Mouse (Mus musculus): Measurements from ENCODE around the gene Nxpe4.
"Not testable (repeated sequence)": the region's sequence is repeated elsewhere in the genome, so short reads cannot be mapped to it uniquely, and the experiment has no call there.

Gene Nxpe4

GRCm38 (mm10) chr9:48240431-48240830 is 78.6 kb downstream of the Nxpe4 start:
- no peak for DNase-seq (ENCODE audit: low spot score in 2 of 2)

DNA sequence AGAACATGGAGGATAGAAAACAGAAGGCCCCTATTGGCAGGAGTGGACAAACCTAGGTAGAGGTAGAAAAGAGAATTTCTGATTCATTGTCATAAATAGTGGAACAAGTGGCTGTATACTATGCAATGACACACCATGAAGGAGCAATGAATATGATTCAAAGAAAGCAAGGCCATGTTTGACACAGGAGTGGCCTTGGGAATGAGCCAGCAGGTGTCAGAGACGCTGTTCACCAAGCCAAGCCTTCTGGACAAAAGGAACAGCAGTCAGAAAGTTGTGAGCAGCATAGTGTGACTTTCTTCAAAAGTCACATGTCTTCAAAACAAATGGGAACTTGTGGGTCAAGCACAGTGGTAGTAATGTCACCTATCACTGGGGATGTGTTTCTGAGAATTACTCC is 80.0 kb downstream of the Nxpe4 start:
- DNase-seq (ENCODE audit: low spot score in 2 of 2): no peak

DNA sequence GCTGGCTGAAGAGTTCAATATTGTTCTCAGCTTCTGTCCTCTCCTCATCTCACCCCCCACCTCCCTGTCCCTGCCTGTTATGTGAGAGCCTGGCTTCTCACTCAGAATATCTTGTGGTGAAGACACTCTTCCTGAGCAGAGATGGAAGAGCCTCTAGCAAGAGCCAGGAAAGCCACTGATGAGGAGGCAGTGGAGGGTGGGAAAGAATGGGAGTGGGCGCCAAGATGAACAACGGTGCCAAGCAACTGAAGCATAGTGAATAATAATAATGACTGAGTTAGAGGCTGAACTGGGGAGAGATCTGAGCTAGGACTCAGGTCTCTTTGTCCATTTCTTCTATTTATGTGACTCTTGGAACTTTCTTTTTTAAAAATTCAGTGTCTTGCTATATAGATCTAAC is 80.9 kb downstream of the Nxpe4 start:
- no peak for DNase-seq (ENCODE audit: low spot score in 2 of 2)

DNA sequence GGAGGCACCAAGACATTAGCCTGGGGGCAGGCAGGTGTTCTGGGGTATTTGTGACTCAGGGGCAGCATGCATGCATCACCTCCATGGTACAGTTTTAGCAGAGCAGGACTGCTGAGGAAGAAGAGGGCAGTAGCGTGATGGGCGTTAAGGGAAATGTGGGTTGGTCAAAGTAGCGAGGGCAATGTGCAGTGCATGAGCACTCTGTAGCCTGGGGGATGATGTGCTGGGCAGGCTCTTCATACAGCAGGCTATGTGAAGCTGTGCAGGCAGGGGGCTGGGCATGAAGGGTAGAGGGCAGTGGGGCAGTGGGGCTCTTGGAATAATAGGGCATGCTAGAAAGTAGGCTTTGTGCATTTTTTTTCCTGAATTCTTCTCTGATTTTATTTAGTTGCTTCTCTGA is 82.4 kb downstream of the Nxpe4 start:
- DNase-seq (ENCODE audit: low spot score in 2 of 2): no peak

- no peak for DNase-seq (ENCODE audit: low spot score in 2 of 2)
These were observed 83.7 kb downstream of the Nxpe4 start for GRCm38 (mm10) chr9:48245525-48245924.

DNA sequence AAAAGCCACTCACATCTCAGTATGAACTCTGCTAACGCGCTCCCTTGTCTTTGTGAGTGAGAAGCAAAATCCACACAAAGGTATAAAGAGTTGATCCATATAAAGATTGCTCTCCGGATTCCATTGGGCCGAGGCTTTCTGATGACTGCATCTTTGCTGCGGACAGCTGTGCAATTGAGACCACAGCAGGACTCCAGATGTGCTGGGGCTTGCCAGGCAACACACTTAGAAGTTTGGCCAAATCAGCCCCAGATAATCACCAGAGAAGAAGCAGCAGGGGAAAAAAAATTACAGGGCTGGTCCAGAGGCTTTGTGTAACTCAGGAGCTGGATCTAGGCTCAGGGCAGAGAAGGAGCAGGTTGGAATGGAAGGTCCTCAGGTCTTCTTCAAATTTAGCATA is 85.5 kb downstream of the Nxpe4 start:
- no peak for DNase-seq (ENCODE audit: low spot score in 2 of 2)

GRCm38 (mm10) chr9:48252236-48252635 is 90.4 kb downstream of the Nxpe4 start:
- DNase-seq (ENCODE audit: low spot score in 2 of 2): no peak

GRCm38 (mm10) chr9:48257001-48257400 is 95.2 kb downstream of the Nxpe4 start:
- no peak for DNase-seq (ENCODE audit: low spot score in 2 of 2)

DNA sequence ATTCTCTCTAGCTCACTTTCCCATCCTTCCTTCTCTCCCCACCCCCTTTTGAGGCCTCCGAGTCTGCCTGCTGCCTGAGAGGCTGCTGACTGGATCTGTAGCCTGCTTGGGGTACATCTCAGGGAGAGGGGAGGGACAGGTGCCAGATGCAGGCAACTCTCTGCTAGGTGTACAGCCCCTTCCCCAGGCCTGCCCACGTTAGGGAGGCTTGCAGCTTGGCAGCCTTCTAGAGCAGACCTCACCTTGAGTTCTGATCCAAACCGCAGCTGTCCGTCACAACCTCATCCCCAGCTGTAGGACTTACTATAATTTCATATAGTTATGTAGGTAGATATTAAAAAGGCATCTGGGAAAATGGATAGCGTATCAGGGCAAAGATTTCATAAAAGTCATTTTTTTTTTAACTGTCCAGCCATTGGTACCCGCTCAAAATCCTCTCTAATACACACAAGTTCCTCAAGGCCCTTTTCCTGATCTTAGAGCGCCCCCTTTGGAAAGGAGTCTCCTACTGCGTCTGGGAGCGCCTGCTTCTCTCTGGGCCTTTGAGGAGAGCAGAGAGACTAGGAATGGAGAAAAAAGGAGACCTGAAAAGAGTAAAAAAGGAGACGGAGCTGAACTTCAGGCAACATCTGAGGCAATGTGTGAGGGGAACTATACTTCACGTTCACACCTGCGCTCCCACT is 96.1 kb downstream of the Nxpe4 start:
- DNase-seq (ENCODE audit: low spot score in 2 of 2): no peak

- no peak for DNase-seq (ENCODE audit: low spot score in 2 of 2)
These were observed 102.8 kb downstream of the Nxpe4 start for GRCm38 (mm10) chr9:48264616-48265015.

DNA sequence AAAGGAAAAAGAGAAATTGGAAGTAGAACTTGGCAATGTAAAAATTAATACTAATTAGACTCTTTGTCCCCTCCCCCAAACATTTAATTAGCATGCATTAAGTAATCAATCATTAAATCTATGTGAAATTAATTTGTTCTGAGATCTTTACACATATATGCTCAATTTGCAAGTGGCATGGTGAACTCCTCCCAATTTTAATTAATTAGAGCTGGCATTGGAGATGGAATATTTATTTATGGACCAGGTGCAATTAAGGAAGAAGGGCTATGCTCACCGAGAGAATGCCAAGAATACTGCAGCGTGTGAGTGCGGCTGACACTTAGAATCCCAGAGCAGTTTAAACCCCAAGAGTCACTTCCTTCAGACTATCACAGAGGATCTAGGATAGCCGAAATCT is 103.7 kb downstream of the Nxpe4 start:
- no peak for DNase-seq (ENCODE audit: low spot score in 2 of 2)

- peak; percentile 14 to 67 for DNase-seq (ENCODE audit: low spot score in 2 of 2)
These were observed 104.6 kb downstream of the Nxpe4 start for GRCm38 (mm10) chr9:48266286-48267027.

DNA sequence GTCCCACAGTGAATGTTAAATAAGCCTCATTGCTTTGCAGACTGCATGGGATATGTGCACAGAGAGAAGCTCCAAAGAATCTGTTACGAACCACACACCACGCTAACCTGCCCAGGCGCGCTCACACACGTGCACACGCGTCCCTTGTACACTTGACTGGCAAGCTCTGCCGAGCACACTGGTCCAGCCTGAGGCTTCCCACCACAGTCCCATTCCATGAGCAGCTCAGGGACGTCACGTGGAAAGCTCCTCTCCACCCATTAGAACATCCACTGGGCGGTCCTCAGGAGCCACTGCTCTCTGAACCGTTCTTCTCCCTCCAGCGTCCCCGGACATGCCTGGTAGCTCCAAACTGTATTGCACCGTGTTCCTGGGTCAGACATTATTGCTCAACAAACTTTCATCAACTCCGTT is 105.2 kb downstream of the Nxpe4 start:
- DNase-seq (ENCODE audit: low spot score in 2 of 2): peak in 1 of 2 experiments; percentile 1

DNA sequence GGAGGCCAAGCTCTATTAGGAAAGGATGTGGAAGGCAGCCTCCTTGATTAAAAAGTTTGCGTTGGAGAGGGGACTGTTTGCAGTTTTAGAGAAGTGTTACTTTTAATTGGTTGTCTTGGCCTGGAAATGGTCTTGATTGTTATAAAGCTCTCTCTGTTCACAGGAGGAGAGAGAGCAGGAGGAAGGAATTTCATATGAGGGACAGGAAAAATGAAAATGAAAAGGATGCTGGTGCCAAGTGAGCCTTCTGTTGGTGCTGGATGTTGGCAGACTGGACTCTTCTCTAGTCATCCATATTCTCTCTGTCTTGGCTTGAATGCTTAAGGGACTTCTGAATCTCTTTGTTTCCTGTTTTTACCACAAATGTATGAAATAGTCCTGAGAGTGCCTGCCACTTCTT is 106.1 kb downstream of the Nxpe4 start:
- DNase-seq (ENCODE audit: low spot score in 2 of 2): no peak

GRCm38 (mm10) chr9:48276831-48277230 is 115.0 kb downstream of the Nxpe4 start:
- DNase-seq (ENCODE audit: low spot score in 2 of 2): no peak

DNA sequence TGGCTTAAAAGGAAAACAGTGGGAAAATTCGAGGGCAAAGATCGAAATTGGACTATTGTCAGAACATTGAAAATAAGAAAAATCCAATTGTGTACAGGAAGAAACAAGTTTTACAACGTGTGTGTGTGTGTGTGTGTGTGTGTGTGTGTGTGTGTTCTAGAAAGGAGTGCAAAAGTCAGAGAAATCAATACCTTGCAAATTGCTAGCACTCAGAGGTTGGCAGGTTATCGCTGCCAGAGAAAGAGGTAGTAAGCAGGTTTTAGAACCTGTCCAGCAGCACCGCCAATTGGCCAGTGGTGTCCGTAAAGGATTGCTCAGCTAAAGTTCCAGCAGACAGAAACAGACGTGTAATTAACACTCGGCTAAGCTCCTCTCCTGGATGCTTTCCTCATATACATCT is 122.4 kb downstream of the Nxpe4 start:
- DNase-seq (ENCODE audit: low spot score in 2 of 2): no peak

GRCm38 (mm10) chr9:48290281-48290680 is 128.5 kb downstream of the Nxpe4 start:
- DNase-seq (ENCODE audit: low spot score in 2 of 2): no peak

GRCm38 (mm10) chr9:48294754-48295153 is 132.9 kb downstream of the Nxpe4 start:
- no peak for DNase-seq (ENCODE audit: low spot score in 2 of 2)

DNA sequence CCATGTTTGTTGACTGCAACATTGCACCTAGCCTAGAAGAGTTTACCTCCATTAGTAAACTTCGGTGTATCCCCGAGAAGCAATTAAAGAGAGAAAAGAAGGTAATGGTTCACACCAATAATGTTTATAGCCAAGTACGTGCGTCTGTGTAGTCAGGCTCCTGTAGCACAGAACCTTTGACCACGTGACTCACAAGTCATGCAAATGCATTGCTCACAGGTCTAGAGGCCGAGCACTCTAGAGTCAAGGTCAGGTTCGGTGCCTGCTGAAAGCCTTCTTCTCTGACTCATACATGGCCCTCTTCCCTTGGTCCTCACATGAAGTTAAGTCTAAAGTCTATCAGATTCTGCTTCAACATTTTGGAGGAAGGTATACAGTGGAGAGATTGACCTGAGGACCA is 137.2 kb downstream of the Nxpe4 start:
- DNase-seq (ENCODE audit: low spot score in 2 of 2): no peak

DNA sequence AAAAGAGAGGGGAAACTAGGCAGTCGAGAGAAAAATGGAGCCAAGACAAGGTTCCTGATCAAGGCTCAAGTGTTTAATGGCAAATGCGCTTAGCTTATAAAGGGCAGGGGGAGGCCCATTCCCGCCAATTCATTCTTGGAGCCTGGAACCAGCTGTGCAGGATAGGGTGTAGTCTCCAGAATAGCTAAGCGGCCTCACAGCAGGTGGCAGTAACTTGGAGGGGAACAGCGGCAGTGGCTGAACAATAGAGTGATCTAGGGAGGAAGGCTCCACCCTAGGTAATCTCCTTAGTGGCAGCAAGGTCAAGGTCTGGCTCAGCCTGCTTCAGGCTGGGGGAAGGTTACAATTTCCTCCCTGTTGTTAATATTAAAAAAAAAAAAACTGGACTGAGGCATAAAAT is 141.7 kb downstream of the Nxpe4 start:
- DNase-seq (ENCODE audit: low spot score in 2 of 2): not testable (repeated sequence)

GRCm38 (mm10) chr9:48311241-48311640 is 149.4 kb downstream of the Nxpe4 start:
- no peak for DNase-seq (ENCODE audit: low spot score in 2 of 2)

DNA sequence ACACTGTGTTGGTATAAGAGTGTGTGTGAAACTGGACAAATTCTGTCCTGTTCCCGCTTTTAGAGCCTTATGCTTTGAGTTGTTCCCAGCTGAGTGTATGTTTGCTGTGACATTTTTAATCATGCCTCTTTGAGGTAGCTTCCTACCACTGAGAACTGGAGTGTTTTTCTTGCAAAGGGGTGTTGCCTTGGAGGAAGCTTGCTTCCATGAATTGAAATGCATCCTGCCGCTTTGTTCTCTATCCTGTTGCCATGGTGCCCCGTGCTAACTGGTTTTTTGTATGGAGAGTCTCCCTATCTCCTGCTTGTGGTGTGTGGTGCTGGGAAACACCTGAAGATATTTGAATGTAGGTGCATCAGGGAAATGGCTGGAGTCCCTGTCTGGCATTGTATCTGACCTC is 152.4 kb downstream of the Nxpe4 start:
- DNase-seq (ENCODE audit: low spot score in 2 of 2): no peak

DNA sequence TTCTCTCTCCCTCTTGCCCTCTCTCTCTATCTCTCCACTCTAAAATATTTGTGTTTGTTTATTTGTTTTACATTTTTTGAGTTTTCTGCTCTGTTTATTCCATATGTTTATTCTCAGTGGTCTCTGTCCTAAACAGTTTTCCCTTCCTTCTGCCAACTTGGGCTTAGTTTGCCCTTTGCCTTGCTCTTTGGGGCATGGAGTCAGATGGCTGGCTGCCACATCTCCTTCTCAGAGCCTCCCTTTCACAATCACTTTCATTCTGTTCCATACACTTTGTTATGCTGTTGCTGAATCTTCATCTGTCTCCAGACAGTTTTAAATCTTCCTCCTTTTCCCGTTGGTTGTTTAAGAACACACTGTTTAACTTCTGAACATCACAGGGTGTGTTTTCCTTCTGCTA is 154.0 kb downstream of the Nxpe4 start:
- no peak for DNase-seq (ENCODE audit: low spot score in 2 of 2)

DNA sequence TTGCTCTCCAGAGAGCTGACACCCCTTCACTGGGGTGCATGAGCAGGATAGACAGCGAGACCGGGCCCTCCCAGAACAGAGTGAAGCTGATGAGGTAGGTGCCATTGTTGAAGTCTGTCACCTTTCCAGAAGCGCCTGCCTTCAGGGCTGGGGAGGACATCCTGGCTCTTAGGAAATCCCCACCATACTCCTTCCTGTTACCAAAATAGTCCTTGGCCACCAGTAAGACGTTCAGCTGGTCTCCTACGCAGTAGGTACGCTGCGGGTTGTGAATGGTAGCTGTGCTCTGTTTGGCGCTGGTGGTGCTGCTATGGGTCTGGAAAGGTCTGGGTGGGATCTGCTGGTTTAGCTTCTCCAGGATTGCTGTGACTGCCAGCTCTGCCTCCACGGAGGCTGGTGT is 164.5 kb downstream of the Nxpe4 start:
- DNase-seq (ENCODE audit: low spot score in 2 of 2): no peak

Measured in natural killer cell, adult 2 months (primary cell).